Mouse (Mus musculus) T-helper 1 cell (primary cell): ENCODE data around the gene Cox6a1.
"Not testable (repeated sequence)": the region's sequence is repeated elsewhere in the genome, so short reads cannot be mapped to it uniquely, and the experiment has no call there.

ENCODE experiments used
- in situ Hi-C: fragments of 300-600 bp; cut with MboI, MseI; formaldehyde crosslinking; loops from one replicate; pipeline ENCODE4 v1.15.1; 2025; ENCODE audit warnings: high pct_unique_total_duplicates

Gene Cox6a1

GRCm38 (mm10) chr5:115348546-115349224 is at the start of gene Cox6a1:
Gene Cox6a1 (minus strand): TSS chr5:115348981.
- in situ Hi-C loops: no loop called here

- in situ Hi-C loops: loop anchor here (5.0 kb wide), 1 partner anchor 1216 kb away; no protein-coding TSS in a partner anchor
Measured at GRCm38 (mm10) chr5:115397839-115398780, 49.3 kb upstream of the Cox6a1 start.

- in situ Hi-C loops: loop anchor here (5.0 kb wide), 1 partner anchor 1214 kb away; no protein-coding TSS in a partner anchor
Measured at GRCm38 (mm10) chr5:115396654-115397053, 47.9 kb upstream of the Cox6a1 start.

GRCm38 (mm10) chr5:115394836-115395235 is 46.1 kb upstream of the Cox6a1 start:
- in situ Hi-C loops: loop anchor here (5.0 kb wide), 1 partner anchor 1213 kb away; no protein-coding TSS in a partner anchor

- in situ Hi-C loops: no loop called here
Measured at GRCm38 (mm10) chr5:115394223-115394622, 45.4 kb upstream of the Cox6a1 start.

GRCm38 (mm10) chr5:115392969-115393368 is 44.2 kb upstream of the Cox6a1 start:
- in situ Hi-C loops: no loop called here

GRCm38 (mm10) chr5:115391935-115392334 is 43.2 kb upstream of the Cox6a1 start:
- in situ Hi-C loops: no loop called here

- in situ Hi-C loops: not testable (repeated sequence)
Measured at GRCm38 (mm10) chr5:115378882-115379281, 30.1 kb upstream of the Cox6a1 start.

- in situ Hi-C loops: no loop called here
Measured at GRCm38 (mm10) chr5:115375436-115375835, 26.7 kb upstream of the Cox6a1 start.

- in situ Hi-C loops: no loop called here
Measured at GRCm38 (mm10) chr5:115374204-115374820, 25.5 kb upstream of the Cox6a1 start.

- in situ Hi-C loops: no loop called here
Measured at GRCm38 (mm10) chr5:115373441-115374203, 24.8 kb upstream of the Cox6a1 start.

- in situ Hi-C loops: no loop called here
Measured at GRCm38 (mm10) chr5:115371736-115372135, 23.0 kb upstream of the Cox6a1 start.

- in situ Hi-C loops: loop anchor here (5.0 kb wide), 1 partner anchor 83 kb away; no protein-coding TSS in a partner anchor
Measured at GRCm38 (mm10) chr5:115364782-115365181, 16.0 kb upstream of the Cox6a1 start.

GRCm38 (mm10) chr5:115362819-115363714 is 14.3 kb upstream of the Cox6a1 start:
- in situ Hi-C loops: no loop called here

- in situ Hi-C loops: no loop called here
Measured at GRCm38 (mm10) chr5:115362216-115362615, 13.4 kb upstream of the Cox6a1 start.

GRCm38 (mm10) chr5:115359851-115360372 is 11.1 kb upstream of the Cox6a1 start:
- in situ Hi-C loops: no loop called here

GRCm38 (mm10) chr5:115359438-115359837 is 10.7 kb upstream of the Cox6a1 start:
- in situ Hi-C loops: no loop called here

- in situ Hi-C loops: no loop called here
Measured at GRCm38 (mm10) chr5:115358872-115359271, 10.1 kb upstream of the Cox6a1 start.

GRCm38 (mm10) chr5:115355070-115355469 is 6.3 kb upstream of the Cox6a1 start:
- in situ Hi-C loops: no loop called here

- in situ Hi-C loops: no loop called here
Measured at GRCm38 (mm10) chr5:115351348-115351747, 2.6 kb upstream of the Cox6a1 start.
